Mouse (Mus musculus) bone marrow macrophage, adult 2 months (primary cell): Measurements from ENCODE around the gene Ndufa4l2.

Experiments used
- CTCF ChIP-seq: IDR thresholded peaks from 2 replicates; pipeline ENCODE4 v1.5.1; 2012; ENCODE audit warnings: low read depth, mild to moderate bottlenecking, low read length, moderate library complexity
- POLR2A ChIP-seq: IDR thresholded peaks from 2 replicates; pipeline ENCODE4 v1.6.1; 2012; ENCODE audit warnings: mild to moderate bottlenecking, low read depth, low read length, borderline replicate concordance

DNA sequence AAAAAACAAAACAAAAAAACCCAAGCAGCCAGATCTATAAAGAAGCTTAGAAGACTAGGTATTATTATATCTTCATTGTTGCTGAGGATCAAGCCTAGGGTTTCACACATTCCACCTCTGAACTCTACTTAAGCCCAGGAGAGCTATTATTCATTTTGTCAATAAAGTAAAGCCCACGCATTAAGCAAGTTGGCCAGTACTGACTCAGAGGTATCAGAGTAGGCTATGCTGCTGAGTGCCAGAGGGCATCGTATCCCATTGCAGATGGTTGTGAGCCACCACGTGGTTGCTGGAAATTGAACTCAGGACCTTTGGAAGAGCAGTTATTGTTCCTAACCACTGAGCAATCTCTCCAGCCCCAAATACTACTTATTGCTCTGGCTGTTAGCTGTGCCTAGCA lies 29.1 kb downstream of the Ndufa4l2 start:
- TF ChIP-seq CTCF (no peak), POLR2A (no peak)
